Mouse (Mus musculus): ENCODE results near the gene Nhsl2.

GRCm38 (mm10) chrX:102007935-102008334, 158.8 kb downstream of the Nhsl2 start:
- TF ChIP-seq EP300 (IDR thresholded peaks at IDR 0.05; ENCODE audit: low read depth) (no peak), CTCF (IDR thresholded peaks at IDR 0.05; ENCODE audit: low read depth) (no peak)

All from liver, postnatal 0 days (tissue).